Mouse (Mus musculus): ENCODE results near the gene Lrrc8e.

Lrrc8e gene

GRCm38 (mm10) chr8:4256911-4257310, 30.3 kb downstream of the Lrrc8e start:
- peak; percentile 86 to 89 for DNase-seq (ENCODE audit: low spot score in 2 of 2)

DNA sequence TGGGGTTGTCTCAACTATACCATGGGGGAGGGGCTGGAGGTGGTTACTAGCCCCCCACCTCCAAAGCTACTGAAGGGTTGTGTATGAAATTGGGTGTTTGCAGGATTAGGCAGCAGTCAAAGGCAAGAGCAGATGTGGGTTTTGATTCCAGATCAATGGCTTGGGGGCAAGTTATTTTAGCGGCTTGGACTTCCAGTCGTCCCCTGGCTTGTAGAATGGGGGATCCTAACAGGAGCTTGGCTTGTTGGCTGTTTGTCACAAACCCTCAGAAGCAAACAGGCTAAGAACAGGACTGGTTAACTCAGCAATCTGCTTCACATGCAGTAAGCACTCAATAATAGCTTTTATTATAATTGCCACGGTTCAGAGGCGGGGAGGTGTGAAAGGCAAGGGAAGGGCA, 30.7 kb downstream of the Lrrc8e start:
- peak in 1 of 2 experiments; percentile 17 for DNase-seq (ENCODE audit: low spot score in 2 of 2)

- peak; percentile 83 to 86 for DNase-seq (ENCODE audit: low spot score in 2 of 2)
Observed at GRCm38 (mm10) chr8:4258233-4258632, 31.6 kb downstream of the Lrrc8e start.

- DNase-seq (ENCODE audit: low spot score in 2 of 2): peak; percentile 41 to 57
Observed at GRCm38 (mm10) chr8:4258678-4259077, 32.1 kb downstream of the Lrrc8e start.

DNA sequence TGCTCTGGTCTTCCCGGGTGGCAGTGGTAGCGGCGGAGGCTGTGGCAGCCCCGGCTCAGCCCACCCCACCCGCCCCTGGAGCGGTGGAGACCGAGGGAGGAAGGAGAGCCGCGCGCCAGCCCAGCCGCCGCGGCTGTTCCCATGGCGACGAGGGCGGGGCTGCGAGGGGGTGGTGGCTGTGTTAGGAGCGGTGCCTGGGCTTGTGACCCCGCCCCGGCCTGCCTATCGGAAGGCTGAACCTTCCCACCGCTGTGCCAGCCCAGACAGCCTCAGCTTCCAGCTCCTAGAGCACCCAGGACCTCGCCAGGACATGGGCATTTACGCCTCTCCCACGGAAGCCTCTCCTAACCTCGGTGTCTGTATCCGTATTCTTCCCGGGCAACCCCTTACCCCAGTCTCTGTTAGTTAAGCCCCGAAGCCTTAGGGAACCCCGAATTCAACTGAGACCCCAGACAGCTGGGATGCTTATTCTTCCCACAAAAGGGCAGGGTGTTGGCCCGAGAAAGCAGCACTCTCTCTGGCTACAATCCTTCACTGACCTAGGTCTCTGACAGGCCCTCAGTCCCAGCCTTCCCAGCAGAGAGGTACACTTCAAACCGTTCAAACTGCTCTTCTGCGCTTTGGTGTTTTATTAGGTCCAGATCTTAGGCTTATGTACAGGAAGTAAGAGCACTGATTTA, 32.6 kb downstream of the Lrrc8e start, which contains the start of gene Ctxn1:
TSS of gene Ctxn1 (minus strand) at position 150 of the 680 bp plus-strand sequence.
- peak; percentile 91 to 92 for DNase-seq (ENCODE audit: low spot score in 2 of 2)

DNA sequence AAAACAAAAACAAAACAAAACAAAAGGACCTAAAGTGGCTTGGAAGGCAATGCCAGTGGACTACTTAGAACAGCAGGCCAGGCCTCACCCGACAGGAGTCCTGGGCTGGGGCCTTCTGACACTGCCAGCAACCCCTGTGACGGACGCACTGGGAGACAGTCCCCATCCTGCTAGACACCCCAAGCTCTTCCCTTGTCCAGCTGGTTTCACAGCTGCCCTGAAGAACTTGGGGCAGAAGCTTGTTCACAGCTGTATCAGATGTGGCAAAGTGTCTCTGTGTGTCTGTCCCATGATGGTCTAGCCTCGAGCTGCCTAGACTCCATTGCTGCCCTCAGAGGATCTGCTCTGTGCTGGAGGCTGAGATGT, 33.2 kb downstream of the Lrrc8e start:
- DNase-seq (ENCODE audit: low spot score in 2 of 2): no peak

- DNase-seq (ENCODE audit: low spot score in 2 of 2): peak; percentile 40 to 48
Observed at GRCm38 (mm10) chr8:4263105-4263791, 36.6 kb downstream of the Lrrc8e start.

DNA sequence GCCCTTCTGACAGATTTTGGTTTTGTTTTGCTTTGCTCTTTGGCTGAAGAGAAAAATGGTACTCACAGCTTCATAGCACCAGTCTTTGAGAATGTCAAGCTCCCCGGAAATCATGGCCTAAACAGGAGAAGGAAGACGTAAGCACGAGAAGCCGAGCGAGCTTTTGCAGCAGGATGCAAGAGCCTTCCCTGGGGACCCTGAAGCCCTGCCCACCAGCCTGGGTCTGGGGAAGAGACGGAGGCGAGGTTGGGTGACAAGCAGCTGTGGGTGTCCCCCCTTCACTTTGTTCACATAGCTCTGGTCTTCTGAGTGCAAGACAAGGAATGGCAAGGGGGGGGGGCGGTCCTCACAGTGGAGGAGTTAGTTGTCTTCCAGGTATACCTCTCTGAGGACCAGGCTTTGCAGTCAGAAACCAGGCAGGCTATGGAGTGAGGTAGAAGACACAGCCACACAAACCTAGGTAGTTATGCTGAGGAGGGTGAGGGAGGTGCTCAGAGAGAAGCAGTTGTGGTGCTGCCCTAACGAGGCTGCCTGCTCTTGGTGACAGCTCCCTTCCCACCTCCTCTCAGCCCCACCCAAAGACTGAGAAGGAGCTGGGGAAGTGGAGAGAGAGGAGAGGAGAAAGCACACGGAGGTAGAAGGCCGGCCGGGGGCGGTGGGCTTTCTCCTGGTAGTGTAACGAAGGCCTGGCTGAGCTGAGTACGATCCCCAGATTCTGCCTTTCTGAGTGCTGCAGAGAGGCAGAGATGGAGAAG, 38.7 kb downstream of the Lrrc8e start:
- peak in 1 of 2 experiments; percentile 27 for DNase-seq (ENCODE audit: low spot score in 2 of 2)

GRCm38 (mm10) chr8:4267627-4268026, 41.0 kb downstream of the Lrrc8e start:
- DNase-seq (ENCODE audit: low spot score in 2 of 2): no peak

DNA sequence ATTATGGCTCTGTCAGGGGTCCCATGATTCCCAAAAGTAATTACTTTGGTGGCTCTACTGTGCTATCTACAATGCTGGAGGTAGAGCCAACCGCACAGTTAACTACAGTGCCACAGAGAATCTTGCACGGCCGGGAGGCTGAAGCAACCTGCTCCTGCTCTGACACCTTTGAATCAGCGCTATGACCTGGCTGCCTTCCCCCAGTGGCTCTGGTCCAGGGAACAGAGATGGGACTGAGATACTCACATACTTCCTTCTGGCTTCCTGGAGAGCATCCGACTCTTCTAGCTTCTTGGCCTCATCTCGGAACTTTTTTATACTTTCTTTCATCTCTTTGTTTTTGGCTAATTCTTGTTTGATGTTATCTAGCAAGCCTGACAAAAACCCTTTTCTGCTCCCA, 43.0 kb downstream of the Lrrc8e start:
- DNase-seq (ENCODE audit: low spot score in 2 of 2): no peak

- peak; percentile 98 for DNase-seq (ENCODE audit: low spot score in 2 of 2)
Observed at GRCm38 (mm10) chr8:4275275-4276110, 48.9 kb downstream of the Lrrc8e start, which contains the start of gene Timm44. Timm44 (minus strand) TSS chr8:4275913.

- DNase-seq (ENCODE audit: low spot score in 2 of 2): no peak
Observed at GRCm38 (mm10) chr8:4276111-4276465, 49.5 kb downstream of the Lrrc8e start.
